ENCODE assay signal across 9 mouse cellular contexts in genomic region chr5:149428810-149429255, GRCm38 (mm10). TPM values are rescaled to one million over a fixed set of nuclear protein-coding genes. Genes with fewer than 3 reads are reported as not detected.
DNase-seq lines count a peak whose midpoint lies in the region; ATAC-seq and TF ChIP-seq lines count a peak whose summit lies in the region.
"Had no signal": no experiment of that assay in that cellular context is flagged by ENCODE, and none has a peak within 500 bp of the region (broad histone marks: within the 10 kb centered on the region; RNA-seq: fewer than 3 reads in every experiment).

No protein-coding gene starts in this region.

- TF ChIP-seq POLR2A in liver, adult 2 months (IDR thresholded peaks at IDR 0.05; ENCODE audit: extremely low read depth, insufficient read depth, low read length): no peak

- DNase-seq in liver, adult 2 months (ENCODE audit: extremely low read depth, low read depth, low spot score): peak; percentile 33
- no peak for DNase-seq in liver
- DNase-seq in embryonic facial prominence, embryonic 10.5 days (ENCODE audit: low spot score): peak; percentile 40
- DNase-seq in kidney, adult 8-10 months: peak; percentile 71 to 76
- DNase-seq in lung, postnatal 0 days (ENCODE audit: low spot score): peak; percentile 70
- DNase-seq in retina, embryonic 14.5 days (ENCODE audit: low spot score): peak; percentile 59
- DNase-seq in c-Kit-positive CD71-positive TER-119-positive erythroid progenitor cells, embryonic 14.5 days (ENCODE audit: low spot score): no peak

- no peak overlapping the region for H3K4me3 ChIP-seq in liver, adult 2 months (ENCODE audit: insufficient read depth, low read depth, low read length)
- no peak overlapping the region for H3K4me3 ChIP-seq in embryonic facial prominence, embryonic 10.5 days
- H3K4me3 ChIP-seq in heart, embryonic 13.5 days: no peak overlapping the region
- H3K4me3 ChIP-seq in lung, postnatal 0 days (ENCODE audit: low read depth, low read length): no peak overlapping the region

- H3K27me3 ChIP-seq in liver, adult 2 months (ENCODE audit: control insufficient read depth, insufficient read depth, low read length): no peaks in the 10 kb centered on the region
- H3K27me3 ChIP-seq in embryonic facial prominence, embryonic 10.5 days (replicated peaks; ENCODE audit: low read depth, poor library complexity, severe bottlenecking): no peaks in the 10 kb centered on the region
- H3K27me3 ChIP-seq in heart, embryonic 13.5 days (replicated peaks): no peaks in the 10 kb centered on the region
- no peaks in the 10 kb centered on the region for H3K27me3 ChIP-seq in lung, postnatal 0 days (replicated peaks; ENCODE audit: insufficient read depth, low read length)

- H3K27ac ChIP-seq in liver, adult 2 months (replicated peaks; ENCODE audit: insufficient read depth, low read depth, low read length): no peak overlapping the region
- peak overlapping the region; percentile 88 for H3K27ac ChIP-seq in embryonic facial prominence, embryonic 10.5 days (replicated peaks)
- H3K27ac ChIP-seq in heart, embryonic 13.5 days (replicated peaks): peak overlapping the region; percentile 78
- no peak overlapping the region for H3K27ac ChIP-seq in lung, postnatal 0 days (ENCODE audit: low read length)

- H3K79me2 ChIP-seq in liver, adult 2 months (ENCODE audit: control insufficient read depth, insufficient read depth, low read length): no peaks in the 10 kb centered on the region

- H3K4me1 ChIP-seq in liver, adult 2 months (ENCODE audit: control insufficient read depth, insufficient read depth, low read length): no peaks in the 10 kb centered on the region
- H3K4me1 ChIP-seq in embryonic facial prominence, embryonic 10.5 days: peaks cover 22% of the 10 kb centered on the region
- H3K4me1 ChIP-seq in heart, embryonic 13.5 days: peaks cover 18% of the 10 kb centered on the region
- no peaks in the 10 kb centered on the region for H3K4me1 ChIP-seq in lung, postnatal 0 days (ENCODE audit: insufficient read depth, low read depth, low read length)

- TF ChIP-seq EP300 in lung, postnatal 0 days (IDR thresholded peaks at IDR 0.05): no peak

- no peak overlapping the region for H3K9ac ChIP-seq in liver, adult 2 months (ENCODE audit: low read depth, low read length)
- H3K9ac ChIP-seq in heart, embryonic 13.5 days: peak overlapping the region; percentile 55; the same call in 1 of the 2 replicates
- no peak overlapping the region for H3K9ac ChIP-seq in lung, postnatal 0 days (replicated peaks; ENCODE audit: low read depth)

- TF ChIP-seq CTCF in liver, adult 2 months (IDR thresholded peaks at IDR 0.05; ENCODE audit: low read depth, low read length): no peak
- no peak; the same call in 1 of the 2 replicates for TF ChIP-seq CTCF in lung, postnatal 0 days (IDR thresholded peaks at IDR 0.05)

- ATAC-seq in heart, embryonic 13.5 days (ENCODE audit: extremely low read depth, insufficient number of reproducible peaks, low FRiP score, low TSS enrichment): peak; percentile 51
- ATAC-seq in lung, postnatal 0 days: peak; percentile 84

- H3K36me3 ChIP-seq in liver, adult 2 months (ENCODE audit: control insufficient read depth, insufficient read depth, low read length): no peaks in the 10 kb centered on the region
- no peaks in the 10 kb centered on the region for H3K36me3 ChIP-seq in embryonic facial prominence, embryonic 10.5 days (replicated peaks)
- H3K36me3 ChIP-seq in heart, embryonic 13.5 days: no peaks in the 10 kb centered on the region
- H3K36me3 ChIP-seq in lung, postnatal 0 days (ENCODE audit: insufficient read depth, low read length): no peaks in the 10 kb centered on the region

- peak overlapping the region; percentile 47 for H3K4me2 ChIP-seq in heart, embryonic 13.5 days
- H3K4me2 ChIP-seq in lung, postnatal 0 days (replicated peaks; ENCODE audit: low read depth, low read length): no peak overlapping the region

- WGBS in liver, adult 2 months: 37% methylated on average over 2 of the region's 2 CpGs
- 38% methylated on average over 2 of the region's 2 CpGs for WGBS in embryonic facial prominence, embryonic 10.5 days
- 20% methylated on average over 2 of the region's 2 CpGs for WGBS in heart, embryonic 13.5 days
- 33% methylated on average over 2 of the region's 2 CpGs for WGBS in lung, postnatal 0 days

- H3K9me3 ChIP-seq in embryonic facial prominence, embryonic 10.5 days: no peaks in the 10 kb centered on the region
- H3K9me3 ChIP-seq in heart, embryonic 13.5 days: no peaks in the 10 kb centered on the region
- H3K9me3 ChIP-seq in lung, postnatal 0 days (ENCODE audit: low read length): no peaks in the 10 kb centered on the region

RNA-seq across cellular contexts. Expression of gene Tex26, which starts 10.6 kb away (rescaled TPM):
- not detected in 2 replicates for total RNA-seq in liver, adult 2 months (2014; rRNA removed)
- polyA plus RNA-seq in liver, adult 2 months (2012; rRNA removed): not detected in 2 replicates
- 0.62 and 1.1 TPM in 2 replicates for polyA plus RNA-seq in embryonic facial prominence, embryonic 10.5 days (2016; fragmentation: Nextera tagmentation; extraction: Ambion mirVana)
- polyA plus RNA-seq in heart, embryonic 13.5 days (2015; fragmentation: Nextera tagmentation; extraction: Ambion mirVana): 0.51 and 0.65 TPM in 2 replicates
- polyA plus RNA-seq in lung, postnatal 0 days (2015; fragmentation: Nextera tagmentation; extraction: Ambion mirVana): 3.0 and 4.9 TPM in 2 replicates

RNA-seq across cellular contexts. Expression of gene Medag, which starts 17.3 kb away (rescaled TPM):
- total RNA-seq in liver, adult 2 months (2014; rRNA removed): 0.18 and 0.20 TPM in 2 replicates
- 0.09 and 0.21 TPM in 2 replicates for polyA plus RNA-seq in liver, adult 2 months (2012; rRNA removed)
- 0.17 and 0.38 TPM in 2 replicates for polyA plus RNA-seq in embryonic facial prominence, embryonic 10.5 days (2016; fragmentation: Nextera tagmentation; extraction: Ambion mirVana)
- 1.6 and 1.8 TPM in 2 replicates for polyA plus RNA-seq in heart, embryonic 13.5 days (2015; fragmentation: Nextera tagmentation; extraction: Ambion mirVana)
- polyA plus RNA-seq in lung, postnatal 0 days (2015; fragmentation: Nextera tagmentation; extraction: Ambion mirVana): 2.0 and 2.3 TPM in 2 replicates
- total RNA-seq: ES-E14 had no signal

Comparison
In these comparisons a context has a peak if more than half of its experiments do, and no peak if none do; other contexts are left out.
1. DNase-seq: peak in liver, adult 2 months (single experiment), embryonic facial prominence, embryonic 10.5 days (single experiment), kidney, adult 8-10 months (2 of 2), lung, postnatal 0 days (single experiment) and retina, embryonic 14.5 days (single experiment); none in liver (single experiment) and c-Kit-positive CD71-positive TER-119-positive erythroid progenitor cells, embryonic 14.5 days (single experiment).
2. H3K27ac ChIP-seq: peak in embryonic facial prominence, embryonic 10.5 days (single experiment) and heart, embryonic 13.5 days (single experiment); none in liver, adult 2 months (single experiment) and lung, postnatal 0 days (single experiment).